Mouse (Mus musculus) megakaryocyte progenitor cell, adult 5-6 weeks (primary cell): ENCODE results near the gene Spaca3. TPM values are rescaled to one million over a fixed set of nuclear protein-coding genes. Genes with fewer than 3 reads are reported as not detected.
A peak's percentile ranks its signal among the peaks of the same experiment; 100 is the strongest.

ENCODE experiments used
- ATAC-seq: replicated peaks from 2 replicates; pipeline ENCODE4 v1.8.0; 2016; ENCODE audit warnings: mild to moderate bottlenecking, moderate TSS enrichment, inconsistent platforms; ENCODE audit not compliant: poor library complexity
- total RNA-seq, 2 experiments: library from RNA; stranded (forward) in 1 of 2; stranded (reverse) in 1 of 2; fragments of 157-497, 149-512 nt in 1 of 2; fragments of 200-1000 nt in 1 of 2; gene quantifications; 2 replicates each; pipeline versions ENCODE4 v1.2.3 to v1.2.4; 2015 to 2017

Spaca3 gene
- total RNA-seq (2015) (not detected in 2 replicates), total RNA-seq (2017) (not detected in 2 replicates)

DNA sequence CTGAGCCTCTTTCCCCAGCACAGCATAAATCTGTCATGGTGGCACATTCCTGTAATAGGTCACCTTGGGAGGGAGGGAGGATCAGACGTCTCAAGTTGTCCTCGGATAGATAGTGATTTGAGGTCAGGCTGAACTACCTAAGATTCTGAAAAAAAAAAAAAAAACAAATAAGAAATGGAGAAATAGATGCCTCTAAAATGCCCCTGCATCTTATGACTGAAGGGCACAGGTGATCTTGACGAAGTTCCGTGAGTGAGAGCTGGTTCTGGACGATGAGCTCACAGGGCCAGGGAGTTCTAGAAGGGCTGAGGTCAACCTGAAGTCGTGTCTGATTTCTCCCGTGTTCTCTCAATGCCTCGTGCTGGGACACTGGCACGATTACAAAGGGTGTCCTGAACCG lies at the start of gene Spaca3:
Spaca3 (plus strand) TSS at position 301 of the 400 bp plus-strand sequence.
- ATAC-seq: no peak

DNA sequence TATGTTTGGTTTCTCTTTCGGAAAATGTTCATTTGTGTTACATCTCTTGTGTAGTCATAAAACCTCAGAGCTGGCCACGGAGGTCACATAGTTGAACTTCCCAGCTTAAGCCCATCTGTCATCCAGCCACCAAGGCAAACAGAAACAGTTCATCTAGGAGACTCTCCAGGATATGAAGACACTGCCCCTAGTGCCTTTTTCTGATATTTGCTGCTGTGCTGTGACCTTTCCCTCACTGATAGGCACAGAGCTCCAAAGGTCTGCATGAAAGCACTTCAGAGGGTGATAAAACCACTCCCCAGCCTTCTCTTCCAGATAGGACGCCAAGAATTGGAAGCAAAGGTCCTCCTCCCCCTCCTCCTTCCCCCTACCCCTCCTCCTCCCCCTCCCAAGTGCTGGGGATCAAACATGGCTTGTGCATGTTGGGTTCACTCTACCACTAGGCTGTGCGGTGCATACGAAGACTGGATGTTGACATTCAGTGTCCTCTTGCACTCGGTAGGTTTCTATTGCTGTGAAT lies 49.6 kb upstream of the Spaca3 start:
- peak; percentile 66 for ATAC-seq

GRCm38 (mm10) chr11:80809666-80809992 lies 48.5 kb upstream of the Spaca3 start:
- no peak for ATAC-seq

DNA sequence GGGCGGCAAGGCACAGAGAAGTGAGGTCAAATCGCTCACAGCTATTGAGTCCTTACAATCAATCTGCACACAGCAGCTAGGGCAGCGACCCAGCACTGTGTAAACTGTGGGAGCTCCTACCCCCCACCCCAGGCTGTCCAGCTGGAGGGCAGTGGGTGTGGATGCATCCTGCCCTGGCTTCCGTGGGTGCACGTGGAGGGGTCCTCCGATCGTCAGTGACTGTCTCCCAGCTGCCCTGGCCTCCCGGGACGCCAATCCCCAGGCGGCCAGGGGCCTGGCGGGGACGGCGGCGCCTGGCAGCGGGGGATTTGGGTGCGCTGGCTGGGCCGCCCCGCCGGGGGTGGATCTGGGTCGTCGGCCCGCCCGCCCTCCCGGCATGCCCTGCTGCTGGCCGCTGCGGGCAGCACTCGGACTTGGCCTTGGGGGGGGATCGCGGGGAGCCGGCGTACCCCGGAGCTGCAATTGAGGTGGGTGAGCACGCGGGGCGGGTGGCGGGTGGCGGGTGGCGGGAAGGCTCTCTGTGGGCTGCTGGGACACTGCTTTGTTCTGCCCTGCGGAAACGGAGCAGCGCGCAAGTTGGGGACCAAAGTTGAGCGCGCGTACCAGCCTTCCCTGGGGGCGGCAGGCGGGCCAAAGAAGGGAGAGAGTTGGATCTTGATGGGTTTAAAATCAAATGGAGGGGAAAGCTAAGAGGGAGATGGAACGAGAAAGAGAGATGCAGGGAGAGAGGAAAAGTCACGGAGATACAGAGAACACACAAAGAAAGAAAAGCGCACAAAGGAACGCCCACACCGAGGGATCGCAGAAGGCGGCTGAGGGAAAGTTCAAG lies 48.0 kb upstream of the Spaca3 start, which contains the start of gene Tmem98:
Tmem98 (plus strand) TSS at position 183 of the 829 bp plus-strand sequence.
- ATAC-seq: peak; percentile 13; the same call in 1 of the 2 replicates

DNA sequence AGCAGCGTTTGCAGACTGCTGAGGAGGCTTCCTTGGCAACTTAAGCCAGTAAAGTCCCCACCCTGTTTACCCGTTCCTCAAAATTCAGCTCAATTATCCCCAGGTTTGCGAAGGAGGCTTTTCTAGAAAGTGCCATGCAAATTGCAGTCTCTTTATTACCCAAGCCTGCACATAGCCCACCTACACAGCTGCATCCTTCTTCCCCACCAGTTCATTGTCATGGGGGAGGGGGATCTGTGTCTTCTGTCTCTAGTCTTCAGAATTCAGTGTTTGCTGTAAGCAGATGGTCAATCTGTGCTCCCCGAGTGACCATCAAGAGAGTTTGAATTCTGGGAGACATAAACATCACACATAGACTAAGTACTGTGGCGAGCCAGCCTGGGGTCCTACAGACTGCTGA lies 47.0 kb upstream of the Spaca3 start:
- no peak for ATAC-seq

DNA sequence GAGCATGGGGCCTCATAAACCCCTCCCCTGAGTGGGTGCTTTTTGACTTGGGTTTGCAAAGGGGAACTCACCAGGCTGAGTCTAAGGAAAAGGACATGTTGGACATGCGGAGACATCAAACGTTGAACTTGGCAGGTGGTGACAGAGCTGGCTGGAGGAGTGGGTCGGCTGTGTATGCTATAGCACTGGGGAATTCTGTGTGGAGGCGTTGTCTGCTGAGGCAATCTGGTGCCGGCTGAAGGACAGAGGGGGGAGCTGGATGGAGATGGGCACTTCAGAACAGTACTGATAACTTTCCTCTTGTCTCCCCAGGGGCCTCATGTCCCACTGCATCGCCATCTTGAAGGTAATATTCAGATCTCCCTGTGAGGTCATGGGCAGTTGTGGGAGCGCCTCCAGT lies 42.8 kb upstream of the Spaca3 start:
- ATAC-seq: no peak

DNA sequence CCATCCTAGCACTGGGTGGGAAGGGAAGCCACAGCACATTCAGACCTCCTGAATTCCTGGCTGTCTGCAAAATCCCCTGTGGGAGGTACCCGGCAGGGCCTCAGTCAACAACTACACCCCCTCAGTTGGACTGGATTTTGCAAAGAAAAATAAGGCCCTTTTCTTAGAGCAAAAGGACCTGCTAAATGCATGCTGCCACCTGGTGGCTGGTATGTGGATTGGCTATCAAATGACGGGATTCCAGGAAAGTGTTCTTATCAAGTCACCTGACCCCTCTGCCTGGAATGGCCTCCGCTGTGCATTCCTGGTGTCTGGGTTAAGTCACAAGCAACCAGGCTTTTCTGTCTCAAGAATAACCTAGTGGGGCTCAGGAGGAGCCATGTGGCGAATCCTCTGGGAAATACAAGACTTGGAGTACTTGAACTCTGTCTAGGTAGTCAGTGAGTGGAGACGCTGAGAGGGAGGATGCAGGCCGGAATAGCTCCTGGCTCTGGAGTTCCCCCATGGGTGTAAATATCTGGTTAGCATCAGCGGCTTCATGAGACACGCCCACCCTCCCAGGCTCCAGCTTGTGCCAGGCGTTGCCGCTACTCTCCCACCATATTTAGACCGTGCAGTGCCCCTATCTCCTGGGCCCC lies 40.0 kb upstream of the Spaca3 start:
- ATAC-seq: peak; percentile 80

DNA sequence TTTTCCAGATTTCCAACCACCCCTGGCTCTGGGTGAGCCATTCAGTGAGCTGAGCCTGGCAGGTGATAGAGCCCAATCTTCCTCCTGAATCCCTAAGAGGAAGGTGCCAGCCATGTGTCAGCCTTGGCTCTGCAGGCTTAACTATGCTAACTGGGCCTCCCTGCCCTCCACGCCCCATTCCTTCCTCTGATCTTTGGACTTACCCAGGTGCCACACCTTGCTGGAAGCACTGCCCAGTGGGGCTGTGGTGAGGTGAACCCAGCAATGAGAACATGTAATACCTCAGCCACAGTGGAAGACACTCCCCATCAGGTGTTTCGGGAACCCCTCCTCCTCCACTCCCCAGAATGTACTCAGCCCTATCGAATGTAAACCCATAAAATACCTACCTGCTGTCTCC lies 38.1 kb upstream of the Spaca3 start:
- ATAC-seq: no peak

GRCm38 (mm10) chr11:80821296-80821695 lies 36.9 kb upstream of the Spaca3 start:
- ATAC-seq: no peak

DNA sequence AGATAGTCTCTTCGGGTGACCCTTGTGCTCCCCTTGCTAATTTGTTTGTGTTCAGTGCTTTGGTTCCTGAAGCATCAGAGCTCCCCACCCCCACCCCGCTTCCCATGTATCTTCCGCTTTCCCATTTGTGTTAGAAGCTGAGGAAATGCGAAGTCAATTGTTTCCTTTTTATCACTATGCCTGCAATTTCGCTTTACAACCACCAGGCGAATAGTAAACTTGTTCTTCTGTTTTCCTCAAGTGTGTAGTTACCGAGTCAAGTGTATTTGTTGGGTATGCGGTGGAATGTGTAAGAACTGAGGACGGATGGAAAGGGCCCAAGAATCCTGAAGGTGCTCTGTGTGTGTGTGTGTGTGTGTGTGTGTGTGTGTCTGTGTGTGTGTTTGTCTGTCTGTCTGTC lies 36.4 kb upstream of the Spaca3 start:
- no peak for ATAC-seq

DNA sequence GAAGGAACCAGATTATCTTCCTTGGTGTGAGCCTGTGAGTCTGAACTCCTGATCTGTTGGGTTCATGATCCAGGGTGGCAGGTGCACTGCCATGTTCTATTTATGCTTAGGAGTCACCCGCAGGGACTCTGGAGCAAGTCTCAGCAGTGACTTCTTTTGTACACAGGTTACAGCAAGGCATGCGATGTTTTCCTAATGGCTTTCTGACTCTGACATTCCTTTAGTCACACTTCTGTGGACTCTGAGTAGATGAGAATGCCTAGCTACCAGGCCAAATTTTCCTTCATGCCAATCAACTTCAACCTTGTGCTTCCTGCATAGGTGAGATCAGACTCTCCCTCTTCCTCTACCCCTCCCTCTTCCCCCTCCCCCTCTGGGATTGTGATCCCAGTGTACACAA lies 22.8 kb upstream of the Spaca3 start:
- no peak for ATAC-seq

DNA sequence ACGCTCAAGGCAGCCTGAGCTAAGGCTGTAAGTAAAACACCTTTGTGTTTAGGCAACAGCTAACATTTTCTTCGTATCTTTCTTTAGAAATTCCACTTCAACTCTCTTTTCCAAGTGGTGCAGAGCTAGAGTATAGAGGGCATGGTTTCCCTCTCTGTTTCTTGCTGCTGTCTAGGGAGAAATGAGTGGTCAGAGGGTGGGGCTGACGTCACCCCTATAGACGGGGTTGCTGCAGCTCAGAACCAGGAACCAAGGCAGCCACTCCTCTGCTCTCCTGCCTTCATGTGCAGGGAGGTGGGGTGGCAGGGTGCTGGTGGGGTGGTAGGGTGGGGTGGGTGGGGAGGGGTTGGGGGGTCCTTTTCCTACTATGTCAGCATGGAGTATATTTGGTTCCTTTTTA lies 22.3 kb upstream of the Spaca3 start:
- no peak for ATAC-seq

- ATAC-seq: 0 out of 2 replicates have a peak, but pooled peaks have one; percentile 29
These were observed 19.4 kb upstream of the Spaca3 start for GRCm38 (mm10) chr11:80838724-80839123.

DNA sequence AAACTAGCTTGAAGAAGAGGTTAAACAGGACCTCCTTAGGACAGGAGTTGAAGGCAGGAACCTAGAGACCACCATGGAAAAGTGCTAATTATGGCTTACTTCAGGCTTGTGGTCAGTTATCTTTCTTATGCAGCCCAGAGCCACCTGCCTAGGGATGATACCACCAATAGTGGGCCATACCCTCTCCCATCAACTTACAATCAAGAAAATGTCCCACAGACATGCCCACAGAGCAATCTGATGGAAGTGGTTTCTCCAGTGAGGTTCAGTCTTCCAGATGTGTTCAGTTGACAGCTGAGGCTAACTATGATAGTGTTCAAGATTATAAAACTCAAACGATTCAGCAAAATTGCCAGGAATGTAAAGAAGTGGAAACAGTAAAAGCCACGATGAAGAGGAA lies 14.7 kb upstream of the Spaca3 start:
- no peak for ATAC-seq

- no peak for ATAC-seq
These were observed 12.7 kb upstream of the Spaca3 start for GRCm38 (mm10) chr11:80845486-80845885.

DNA sequence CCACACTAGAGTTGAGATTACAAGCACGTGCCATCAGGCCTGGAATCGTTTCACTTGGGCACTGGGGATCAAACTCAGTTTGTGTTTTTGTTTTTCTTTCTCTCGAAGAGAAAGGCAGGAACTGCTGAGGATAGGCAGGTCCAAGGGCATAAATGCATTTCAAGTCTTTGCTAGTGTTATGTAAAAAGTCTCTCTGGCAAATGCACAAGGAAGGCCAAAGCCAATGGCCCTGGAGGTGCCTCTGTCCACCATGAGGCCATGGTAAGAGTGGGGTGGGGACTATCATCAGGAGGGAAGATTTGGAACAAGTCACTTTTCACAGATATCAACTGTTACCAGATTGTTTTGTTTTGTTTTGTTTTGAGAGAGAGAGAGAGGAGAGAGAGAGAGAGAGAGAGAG lies 12.1 kb upstream of the Spaca3 start:
- ATAC-seq: no peak

GRCm38 (mm10) chr11:80848131-80848530 lies 10.0 kb upstream of the Spaca3 start:
- ATAC-seq: no peak

- no peak; the same call in 1 of the 2 replicates for ATAC-seq
These were observed 6.3 kb upstream of the Spaca3 start for GRCm38 (mm10) chr11:80851859-80852258.

DNA sequence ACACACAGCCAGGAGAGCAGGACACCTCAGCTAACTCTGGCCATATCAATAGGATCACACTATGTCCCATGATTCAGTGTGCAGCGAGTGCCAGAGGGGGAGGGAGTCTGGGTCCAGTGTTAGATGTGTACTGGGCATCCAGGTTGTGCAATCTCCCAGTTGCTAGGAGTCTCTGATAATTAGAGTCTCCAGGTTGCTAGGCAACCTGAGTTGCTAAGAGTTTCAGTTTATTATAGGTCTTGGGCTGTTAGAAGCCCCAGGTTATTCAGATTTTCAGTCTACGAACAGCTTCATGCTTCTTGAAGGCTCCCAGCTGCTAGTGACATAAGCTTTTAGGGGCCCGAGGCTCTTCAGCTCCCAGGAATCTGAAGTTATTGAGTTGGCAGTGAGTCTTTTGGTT lies 5.2 kb upstream of the Spaca3 start:
- ATAC-seq: no peak

- no peak for ATAC-seq
These were observed 3.7 kb upstream of the Spaca3 start for GRCm38 (mm10) chr11:80854430-80854829.

DNA sequence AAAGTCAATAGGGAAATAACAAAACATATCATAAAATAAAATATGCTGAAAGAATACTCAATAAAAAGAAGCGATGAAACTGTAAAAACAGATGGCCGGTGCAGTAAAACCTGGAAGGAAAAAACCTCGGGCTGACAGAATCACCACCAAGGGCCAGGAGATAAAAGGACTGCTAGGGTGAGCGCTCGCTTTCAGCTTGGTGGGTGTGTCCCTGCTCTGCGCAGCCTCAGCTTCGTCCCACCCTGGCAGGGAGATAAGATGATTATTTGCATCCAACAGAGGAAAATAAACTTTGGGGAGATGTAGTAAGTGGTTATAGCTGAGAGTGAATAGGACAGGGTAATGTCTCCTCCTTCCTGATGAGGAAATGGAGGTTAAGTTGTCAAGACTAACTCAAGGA lies 3.3 kb upstream of the Spaca3 start:
- peak; percentile 72 for ATAC-seq

DNA sequence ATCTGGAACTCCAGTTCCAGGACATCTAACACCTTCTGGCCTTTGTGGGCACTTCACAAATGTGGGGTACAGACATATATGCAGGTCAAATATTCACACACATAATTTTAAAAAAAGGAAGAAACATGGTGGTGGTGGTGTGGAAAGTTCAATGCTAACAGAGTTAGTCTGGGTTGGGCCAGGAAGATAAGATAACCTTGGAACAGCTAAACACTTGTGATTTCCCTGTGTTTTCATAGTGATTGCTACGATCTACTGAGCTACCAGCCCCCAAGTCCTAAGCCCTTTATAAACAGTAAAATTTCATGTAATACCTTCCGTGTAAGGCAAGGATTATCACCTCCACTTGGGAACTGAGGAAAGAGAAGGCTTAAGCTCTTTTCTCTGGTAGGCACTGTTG lies 1.3 kb upstream of the Spaca3 start:
- no peak for ATAC-seq
